Mouse (Mus musculus) liver, adult 2 months (tissue): ENCODE data around the gene Cenpc1.

ENCODE experiments used
- CTCF ChIP-seq: fragments of 200-500 bp; IDR thresholded peaks from 2 replicates; pipeline ENCODE4 v1.5.1; 2011; ENCODE audit warnings: low read depth, low read length, control low read depth
- POLR2A ChIP-seq: fragments of 200-500 bp; IDR thresholded peaks from 2 replicates; pipeline ENCODE4 v1.6.1; 2011; ENCODE audit warnings: low read length, control low read depth; ENCODE audit not compliant: insufficient read depth; ENCODE audit errors: extremely low read depth

- TF ChIP-seq CTCF (no peak), POLR2A (no peak)
These were observed 78.5 kb downstream of the Cenpc1 start for GRCm38 (mm10) chr5:85986734-85987515.
